Mouse (Mus musculus): ENCODE data around the gene Glud1. TPM values are rescaled to one million over a fixed set of nuclear protein-coding genes. Genes with fewer than 3 reads are reported as not detected.

Glud1 gene
- 51.1 and 185 TPM in 2 replicates for polyA plus RNA-seq (2012; ENCODE audit: low replicate concordance)

GRCm38 (mm10) chr14:34310234-34310965 is at the start of gene Glud1, which contains the start of gene Shld2:
TSS of gene Glud1 (plus strand) at chr14:34310727.
TSS of gene Shld2 (minus strand) at chr14:34310493.

GRCm38 (mm10) chr14:34355301-34355700 is 44.8 kb downstream of the Glud1 start, which contains the start of gene Fam25c:
TSS of gene Fam25c (minus strand) at chr14:34355433.

GRCm38 (mm10) chr14:34374577-34374976 is 64.0 kb downstream of the Glud1 start, which contains the start of gene Sncg:
TSS of gene Sncg (minus strand) at chr14:34374789.

GRCm38 (mm10) chr14:34375415-34375904 is 64.9 kb downstream of the Glud1 start, which contains the start of gene Mmrn2:
TSS of gene Mmrn2 (plus strand) at chr14:34375465.

Other genes starting within 250 kb of the Glud1 start
- gene Anxa8, start 224.7 kb upstream of the Glud1 start, polyA plus RNA-seq (2012; ENCODE audit: low replicate concordance), result 0.19 TPM in 1 of 2 replicates, not detected in the other
- not detected in 2 replicates for gene A630023A22Rik, start 208.0 kb upstream of the Glud1 start, polyA plus RNA-seq (2012; ENCODE audit: low replicate concordance)
- gene Npy4r, start 158.2 kb upstream of the Glud1 start, polyA plus RNA-seq (2012; ENCODE audit: low replicate concordance), result not detected in 2 replicates
- 0.01 and 0.25 TPM in 2 replicates for gene Gprin2, start 109.1 kb upstream of the Glud1 start, polyA plus RNA-seq (2012; ENCODE audit: low replicate concordance)
- 0.24 TPM in 1 of 2 replicates, not detected in the other for gene Syt15, start 91.1 kb upstream of the Glud1 start, polyA plus RNA-seq (2012; ENCODE audit: low replicate concordance)
- 8.7 and 21.1 TPM in 2 replicates for gene Shld2, start 234 bp upstream of the Glud1 start, polyA plus RNA-seq (2012; ENCODE audit: low replicate concordance)
- not detected in 2 replicates for gene Fam25c, start 44.7 kb downstream of the Glud1 start, polyA plus RNA-seq (2012; ENCODE audit: low replicate concordance)
- gene Sncg, start 64.1 kb downstream of the Glud1 start, polyA plus RNA-seq (2012; ENCODE audit: low replicate concordance), result not detected in 2 replicates
- 0.10 and 0.71 TPM in 2 replicates for gene Mmrn2, start 64.7 kb downstream of the Glud1 start, polyA plus RNA-seq (2012; ENCODE audit: low replicate concordance)
- 0.10 and 0.37 TPM in 2 replicates for gene Bmpr1a, start 192.6 kb downstream of the Glud1 start, polyA plus RNA-seq (2012; ENCODE audit: low replicate concordance)
- not detected in 2 replicates for gene 9230112D13Rik, start 212.1 kb downstream of the Glud1 start, polyA plus RNA-seq (2012; ENCODE audit: low replicate concordance)

Data from hematopoietic multipotent progenitor cell, adult 10-12 weeks (in vitro differentiated cells).